Mouse (Mus musculus) testis, adult 2 months (tissue): ENCODE data around the gene Stard3.

Experiments used
- CTCF ChIP-seq: fragments of 200-500 bp; IDR thresholded peaks from 2 replicates; pipeline ENCODE4 v1.5.1; 2012; ENCODE audit warnings: low read depth, mild to moderate bottlenecking, inconsistent platforms, low read length, moderate library complexity; ENCODE audit not compliant: control insufficient read depth, insufficient read depth, insufficient replicate concordance
- POLR2A ChIP-seq: fragments of 200-500 bp; IDR thresholded peaks from 2 replicates; pipeline ENCODE4 v1.6.1; 2012; ENCODE audit warnings: low read depth, mild to moderate bottlenecking, inconsistent platforms, low read length, moderate library complexity; ENCODE audit not compliant: control insufficient read depth

DNA sequence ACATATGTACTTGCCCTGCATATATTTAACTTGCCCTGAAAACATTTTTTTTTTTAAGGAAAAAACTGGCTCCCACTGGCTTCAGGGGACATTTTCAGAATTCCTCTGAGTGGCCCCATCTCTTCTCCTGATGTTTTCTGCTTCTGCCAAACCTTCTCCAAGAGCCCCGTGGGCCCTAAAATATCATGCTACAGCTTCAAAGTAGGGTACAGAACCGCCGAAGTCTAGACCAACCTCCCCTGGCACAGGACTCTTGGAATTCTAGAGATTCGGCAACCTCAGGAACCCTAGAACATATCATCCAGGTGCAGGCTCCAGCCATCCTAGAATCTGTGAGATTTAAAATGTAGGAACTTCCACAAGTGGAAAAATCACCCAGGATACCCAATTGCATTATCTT is 38.6 kb upstream of the Stard3 start:
- TF ChIP-seq CTCF (no peak), POLR2A (no peak)
